Mouse (Mus musculus) kidney, postnatal 0 days (tissue): ENCODE measurements at regions not wholly inside any gene's neighbourhood (a gene's known extent, or its start where the extent isn't known, plus 50 kb on each side); places are given as distances from the start of the nearest gene placed in this dataset.

Experiments
- ATAC-seq: fragments of 200-750 bp; cut with Nextera tagmentation; replicated peaks from 2 replicates; pipeline ENCODE4 v1.8.0; 2017; ENCODE audit warnings: low read depth, moderate number of reproducible peaks, moderate TSS enrichment, moderate library complexity; ENCODE audit not compliant: low FRiP score
- DNase-seq: peaks from one replicate; pipeline ENCODE4 v3.0.0-alpha.2; 2016; ENCODE audit warnings: low spot score
- H3K27ac ChIP-seq: fragments of 300-500 bp; sonication (generic); 2 replicates; pipeline ENCODE4 v1.5.1; 2014; ENCODE audit warnings: mild to moderate bottlenecking
- H3K27me3 ChIP-seq: fragments of 300-500 bp; sonication (generic); 2 replicates; pipeline ENCODE4 v1.6.1; 2014; ENCODE audit warnings: low read length, mixed read lengths; ENCODE audit not compliant: insufficient read depth
- H3K36me3 ChIP-seq: fragments of 300-500 bp; sonication (generic); 2 replicates; pipeline ENCODE4 v1.6.1; 2014; ENCODE audit warnings: low read length, mixed read lengths; ENCODE audit not compliant: insufficient read depth
- H3K4me1 ChIP-seq: fragments of 300-500 bp; sonication (generic); replicated peaks from 2 replicates; pipeline ENCODE4 v1.6.1; 2014; ENCODE audit warnings: antibody characterized with exemption, low read length, mixed read lengths; ENCODE audit not compliant: insufficient read depth
- H3K4me2 ChIP-seq: fragments of 300-500 bp; sonication (generic); 2 replicates; pipeline ENCODE4 v1.6.1; 2014; ENCODE audit warnings: mild to moderate bottlenecking, low read length, moderate library complexity, mixed read lengths
- H3K4me3 ChIP-seq: fragments of 300-500 bp; sonication (generic); replicated peaks from 2 replicates; pipeline ENCODE4 v1.5.1; 2014; ENCODE audit warnings: low read depth, low read length
- H3K9ac ChIP-seq: fragments of 300-500 bp; sonication (generic); 2 replicates; pipeline ENCODE4 v1.6.1; 2014; ENCODE audit warnings: low read depth, low read length
- H3K9me3 ChIP-seq: fragments of 300-500 bp; sonication (generic); replicated peaks from 2 replicates; pipeline ENCODE4 v1.6.1; 2016; ENCODE audit warnings: low read length, inconsistent platforms, mixed read lengths
- CTCF ChIP-seq: IDR thresholded peaks from 2 replicates; pipeline ENCODE4 v1.5.1; 2016; ENCODE audit warnings: antibody characterized with exemption, low read depth, mild to moderate bottlenecking, moderate library complexity
- WGBS: fragments of 180-500 bp; shearing (Covaris S2); extraction: QIAGEN DNeasy Blood & Tissue Kit; methylation state at CpG from one replicate; pipeline ENCODE4 v1.1.7; 2014; 5-methylcytosine and 5-hydroxymethylcytosine counted together

- ATAC-seq (no peak), DNase-seq (no peak)
- H3K36me3 ChIP-seq: no peaks in the 10 kb centered on the region
- H3K27ac ChIP-seq: no peak overlapping the region
- no peak overlapping the region for H3K4me2 ChIP-seq
- TF ChIP-seq CTCF: no peak
- no peak overlapping the region for H3K9ac ChIP-seq
- no peak overlapping the region for H3K4me3 ChIP-seq
- H3K4me1 ChIP-seq: no peaks in the 10 kb centered on the region
- H3K9me3 ChIP-seq: no peaks in the 10 kb centered on the region
- H3K27me3 ChIP-seq: no peaks in the 10 kb centered on the region
- WGBS: 34% methylated on average over 6 of the region's 6 CpGs
These were observed 261.2 kb downstream of the Rngtt start for GRCm38 (mm10) chr4:33571351-33571750.

GRCm38 (mm10) chr4:33577631-33578030, 267.5 kb downstream of the Rngtt start:
- DNase-seq: no peak
- WGBS: 92% methylated on average over 6 of the region's 6 CpGs
- ATAC-seq: no peak

GRCm38 (mm10) chr4:33580491-33580890, 270.4 kb downstream of the Rngtt start:
- Histone ChIP-seq H3K27ac (no peak overlapping the region), H3K36me3 (no peaks in the 10 kb centered on the region), H3K4me3 (no peak overlapping the region), H3K4me1 (no peaks in the 10 kb centered on the region), H3K9ac (no peak overlapping the region), H3K27me3 (no peaks in the 10 kb centered on the region), H3K9me3 (peaks cover 6% of the 10 kb centered on the region), H3K4me2 (no peak overlapping the region)
- DNase-seq (no peak), ATAC-seq (no peak)
- WGBS: 92% methylated on average over 8 of the region's 8 CpGs
- no peak for TF ChIP-seq CTCF

More at GRCm38 (mm10) chr4:33577631-33578030, 267.5 kb downstream of the Rngtt start:
- Histone ChIP-seq H3K4me1 (no peaks in the 10 kb centered on the region), H3K9ac (no peak overlapping the region), H3K27ac (no peak overlapping the region), H3K4me3 (no peak overlapping the region), H3K9me3 (peaks cover 6% of the 10 kb centered on the region), H3K4me2 (no peak overlapping the region), H3K36me3 (no peaks in the 10 kb centered on the region), H3K27me3 (no peaks in the 10 kb centered on the region)
- no peak for TF ChIP-seq CTCF

- no peak for ATAC-seq
- no peak overlapping the region for H3K9ac ChIP-seq
- no peaks in the 10 kb centered on the region for H3K27me3 ChIP-seq
- H3K36me3 ChIP-seq: no peaks in the 10 kb centered on the region
- no peak for DNase-seq
- H3K27ac ChIP-seq: no peak overlapping the region
- no peak overlapping the region for H3K4me3 ChIP-seq
- no peaks in the 10 kb centered on the region for H3K4me1 ChIP-seq
- peaks cover 6% of the 10 kb centered on the region for H3K9me3 ChIP-seq
- 72% methylated on average over 15 of the region's 15 CpGs for WGBS
- no peak for TF ChIP-seq CTCF
- H3K4me2 ChIP-seq: no peak overlapping the region
These were observed 271.1 kb downstream of the Rngtt start for GRCm38 (mm10) chr4:33581180-33581591.

GRCm38 (mm10) chr4:33581766-33582525, 271.8 kb downstream of the Rngtt start:
- DNase-seq (peak; percentile 46), ATAC-seq (peak; percentile 87)
- H3K4me2 ChIP-seq: peak overlapping the region; percentile 17
- peaks cover 6% of the 10 kb centered on the region for H3K9me3 ChIP-seq
- no peak overlapping the region for H3K4me3 ChIP-seq
- no peaks in the 10 kb centered on the region for H3K27me3 ChIP-seq
- 44% methylated on average over 17 of the region's 17 CpGs for WGBS
- 0 out of 2 replicates have a peak, but pooled peaks cover 2% of the 10 kb centered on the region for H3K4me1 ChIP-seq
- H3K36me3 ChIP-seq: no peaks in the 10 kb centered on the region
- H3K27ac ChIP-seq: no peak overlapping the region
- no peak for TF ChIP-seq CTCF
- no peak overlapping the region for H3K9ac ChIP-seq

GRCm38 (mm10) chr4:33582986-33583720, 273.0 kb downstream of the Rngtt start:
- Histone ChIP-seq H3K27me3 (no peaks in the 10 kb centered on the region), H3K4me1 (0 out of 2 replicates have a peak, but pooled peaks cover 5% of the 10 kb centered on the region), H3K4me2 (no peak overlapping the region), H3K4me3 (no peak overlapping the region), H3K9me3 (no peaks in the 10 kb centered on the region), H3K27ac (no peak overlapping the region), H3K9ac (no peak overlapping the region), H3K36me3 (no peaks in the 10 kb centered on the region)
- ATAC-seq: no peak
- no peak for DNase-seq
- 80% methylated on average over 15 of the region's 15 CpGs for WGBS
- no peak for TF ChIP-seq CTCF
